Mouse (Mus musculus) Muller cell, postnatal 12 days (primary cell): ENCODE data around the gene Plch1.
A peak's percentile ranks its signal among the peaks of the same experiment; 100 is the strongest.

Source experiments
- DNase-seq: peaks from one replicate; pipeline ENCODE4 v3.0.0-alpha.2; 2015; ENCODE audit errors: inconsistent ontology term

The Plch1 gene

DNA sequence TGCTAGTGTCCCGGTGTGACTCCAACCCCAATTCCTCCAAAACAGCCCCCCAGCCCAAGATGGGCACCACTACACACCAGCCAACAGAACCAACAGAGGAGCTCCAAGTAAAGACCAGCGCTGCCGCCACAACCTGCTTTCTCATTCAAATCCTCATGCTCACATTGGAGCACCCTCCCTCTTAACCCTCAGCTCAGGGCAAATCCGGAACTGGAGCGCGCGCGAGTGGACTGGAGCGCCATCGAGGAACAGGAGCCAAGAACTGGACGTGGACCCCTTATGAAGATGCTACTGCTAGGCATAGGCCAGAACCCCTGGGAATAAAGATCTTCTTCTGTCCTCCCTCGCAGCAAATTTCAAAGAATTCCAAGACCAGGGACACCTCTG, at the start of gene Plch1:
Plch1 (minus strand) TSS at position 164 of the 387 bp plus-strand sequence.
- peak; percentile 81 for DNase-seq

DNA sequence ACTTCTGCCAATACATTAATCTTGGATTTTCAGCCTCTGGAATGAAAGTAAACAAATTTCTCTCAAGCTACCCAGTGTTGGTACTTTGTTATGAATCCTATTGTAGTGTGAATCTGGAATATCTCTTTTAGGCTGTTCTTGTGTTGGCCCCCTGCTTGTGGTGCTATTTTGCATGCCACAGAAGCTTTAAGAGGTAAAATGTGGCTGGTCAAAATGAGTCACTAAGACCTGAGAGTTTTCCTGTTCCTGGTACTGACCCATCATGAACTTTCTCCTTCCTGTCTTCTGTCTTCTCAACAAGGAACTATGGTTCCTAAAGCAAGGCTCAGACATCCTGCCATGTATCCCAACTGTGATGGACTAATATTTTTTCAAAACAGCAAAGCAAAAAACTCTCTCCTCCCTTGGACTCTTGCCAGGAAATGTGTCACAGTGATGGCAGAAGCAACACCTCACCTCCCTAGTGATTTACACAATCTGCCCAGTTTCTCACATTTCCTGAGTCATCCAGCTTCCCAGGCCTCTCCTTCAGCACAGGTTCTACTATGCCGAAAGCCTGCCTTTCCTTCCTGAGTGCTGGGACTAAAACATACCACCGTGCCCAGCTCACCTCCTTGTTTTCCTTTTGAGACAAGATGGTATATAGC, 42.1 kb upstream of the Plch1 start:
- DNase-seq: no peak

DNA sequence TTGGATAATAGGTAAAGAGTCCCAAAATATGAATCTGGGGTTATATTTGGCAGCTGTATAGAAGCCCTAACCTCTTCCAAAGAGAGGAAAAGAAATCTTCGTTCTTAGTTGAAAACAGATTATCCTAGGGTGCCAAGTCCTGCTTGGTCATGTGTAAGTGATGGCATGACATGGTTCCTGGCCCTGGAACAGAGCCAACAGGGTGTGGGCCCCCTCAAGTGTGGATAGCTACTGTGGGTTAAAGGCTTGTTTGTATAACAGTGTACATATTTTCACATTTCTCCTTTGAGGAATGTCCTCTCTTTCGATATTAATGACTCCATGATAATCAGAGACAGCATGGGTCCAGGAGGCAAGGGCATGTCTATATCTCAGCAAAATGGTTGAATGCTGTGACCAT, 39.7 kb upstream of the Plch1 start:
- DNase-seq: no peak

DNA sequence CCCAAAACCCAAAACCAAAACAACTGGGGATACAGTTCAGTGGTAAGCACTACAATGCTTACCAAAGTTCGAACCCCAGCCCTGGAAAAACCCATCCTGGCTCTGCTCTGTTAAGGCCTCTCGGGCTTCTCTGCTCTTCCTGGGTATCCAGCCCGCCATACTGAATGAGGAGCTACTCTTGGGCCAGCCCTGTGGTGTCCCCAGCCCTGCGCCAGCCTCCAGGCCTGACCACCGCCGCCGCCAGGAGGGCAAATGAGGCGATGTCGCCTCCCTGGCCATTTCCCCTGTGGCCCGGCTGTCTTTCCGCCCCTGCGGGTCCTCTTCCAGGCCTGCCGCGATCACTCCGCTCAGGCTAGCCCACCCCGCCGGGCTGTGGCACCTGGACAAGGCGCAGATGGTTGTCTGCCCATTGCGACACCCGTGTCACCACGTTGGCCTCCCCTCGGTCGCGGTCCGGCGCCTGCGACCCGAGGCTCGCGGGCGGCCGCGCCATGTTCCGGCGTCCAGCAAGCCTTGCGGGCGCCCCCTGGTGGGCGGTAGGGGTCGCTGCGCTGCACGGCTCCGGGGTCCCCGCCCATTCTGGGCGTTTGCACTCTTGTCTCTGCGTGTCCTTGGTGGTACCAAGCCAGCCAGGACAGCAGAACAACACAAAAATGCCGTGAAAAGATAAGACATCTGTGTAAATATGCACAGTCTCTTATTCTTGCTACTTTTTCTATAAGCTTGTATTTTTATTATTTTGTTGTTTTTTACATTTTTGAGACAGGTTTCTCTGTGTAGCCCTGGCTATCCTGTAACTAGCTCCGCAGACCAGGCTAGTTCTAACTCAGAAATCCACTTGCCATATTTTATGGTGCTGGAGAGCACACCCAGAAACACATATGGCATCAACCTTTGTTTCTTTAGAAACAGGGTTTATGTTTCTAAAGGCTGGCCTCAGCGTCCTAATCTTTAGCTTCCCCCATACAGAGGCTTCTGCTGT, 29.9 kb upstream of the Plch1 start, which contains the start of gene E130311K13Rik:
E130311K13Rik (minus strand) TSS at position 595 of the 982 bp plus-strand sequence.
- DNase-seq: peak; percentile 94

DNA sequence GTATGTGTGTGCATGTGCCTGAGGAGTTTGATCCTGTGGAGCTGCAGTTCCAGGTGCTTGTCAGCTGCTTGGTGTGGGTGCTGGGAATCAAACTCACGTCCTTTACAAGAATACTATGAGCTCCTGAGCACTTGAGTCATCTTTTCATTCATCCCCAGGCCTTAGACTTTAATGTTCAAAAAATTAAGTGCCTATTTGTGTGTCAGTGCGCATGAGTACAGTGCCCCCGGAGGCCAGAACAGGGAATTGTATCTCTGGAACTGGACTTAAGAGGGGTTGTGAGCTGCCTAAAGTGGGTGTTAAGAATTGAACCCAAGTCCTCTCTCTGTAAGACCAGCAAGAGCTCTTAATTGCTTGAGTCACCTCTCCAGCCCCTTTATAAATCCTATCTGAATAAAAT, 20.4 kb upstream of the Plch1 start:
- no peak for DNase-seq

DNA sequence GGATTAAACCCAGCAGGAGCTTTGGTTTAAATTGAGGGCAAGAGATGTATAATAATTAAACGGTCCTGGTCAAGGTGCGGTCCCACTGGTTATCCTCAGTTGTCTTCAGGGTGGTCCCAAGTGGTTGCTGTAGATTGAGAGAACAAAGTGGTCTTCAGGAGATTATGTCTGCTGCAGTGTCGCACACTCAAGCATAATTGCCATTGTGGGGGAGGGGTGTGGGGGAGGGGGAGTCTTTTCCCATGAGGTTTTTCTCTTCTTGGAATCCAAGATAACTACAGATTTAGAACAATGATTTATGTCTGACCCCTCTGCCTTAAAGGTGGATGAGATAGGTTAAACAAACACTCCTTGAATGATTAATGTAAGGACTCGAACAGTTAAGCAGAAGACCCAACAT, 11.0 kb upstream of the Plch1 start:
- DNase-seq: no peak

DNA sequence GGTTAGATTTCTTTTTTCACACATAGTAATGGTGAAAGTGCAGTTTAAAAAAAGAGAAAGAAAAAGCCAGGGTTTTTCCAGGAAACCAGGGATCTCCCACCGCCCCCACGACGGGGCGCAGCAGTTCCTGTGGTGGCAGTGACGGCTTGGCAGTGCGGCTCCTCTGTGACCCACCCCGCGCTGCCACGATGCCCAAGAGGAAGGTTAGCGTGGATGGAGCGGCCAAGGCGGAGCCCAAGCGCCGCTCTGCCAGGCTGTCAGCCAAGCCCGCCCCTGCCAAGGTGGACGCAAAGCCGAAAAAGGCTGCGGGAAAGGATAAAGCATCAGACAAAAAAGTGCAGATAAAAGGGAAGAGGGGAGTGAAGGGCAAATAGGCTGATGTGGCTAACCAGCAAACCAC, 6.0 kb upstream of the Plch1 start:
- DNase-seq: peak; percentile 47

DNA sequence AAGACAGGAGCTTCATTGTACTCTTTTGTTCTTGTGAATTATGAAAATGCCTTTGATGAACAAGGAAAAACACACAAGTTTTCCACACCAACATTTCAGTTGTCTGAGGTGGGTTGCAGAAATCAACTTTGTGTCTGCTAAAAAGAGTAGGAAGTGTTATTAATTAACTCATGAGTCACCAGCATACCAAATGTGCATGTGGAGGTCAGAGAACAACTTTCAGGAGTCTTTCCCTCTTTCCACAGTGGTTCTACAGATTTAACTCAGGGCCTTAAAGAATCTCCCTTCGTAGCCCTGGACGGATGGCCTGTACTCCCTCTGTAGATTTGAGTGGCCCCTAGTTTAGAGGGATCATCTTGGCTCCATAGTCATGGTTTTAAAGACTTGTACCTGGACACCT, 4.9 kb upstream of the Plch1 start:
- DNase-seq: no peak

DNA sequence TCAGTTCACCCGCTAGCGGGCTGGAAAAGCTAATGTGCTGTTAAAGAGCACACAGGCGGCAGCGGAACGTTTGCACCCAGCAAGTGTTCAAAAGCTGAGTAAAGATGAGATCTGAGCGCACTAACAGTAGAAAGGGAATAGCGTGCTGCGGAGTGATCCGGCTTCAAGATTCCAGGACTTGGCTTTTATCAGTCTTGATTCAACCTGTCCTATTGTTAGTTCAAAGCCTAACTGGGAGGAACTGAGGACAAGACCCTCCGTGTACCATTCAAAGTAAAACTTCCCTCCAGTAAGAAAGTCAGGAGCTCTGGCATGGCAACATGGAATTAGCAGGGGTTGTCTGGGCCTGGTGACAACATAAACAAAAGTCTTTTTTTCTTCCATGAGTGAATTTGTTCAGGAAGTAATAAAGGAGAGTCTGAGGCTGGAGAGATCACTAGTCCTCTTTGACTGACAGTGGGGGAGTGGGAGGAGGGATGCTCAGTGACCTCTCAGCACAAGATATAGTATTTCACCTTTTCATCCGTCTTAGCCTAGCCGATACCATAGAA, 824 bp upstream of the Plch1 start:
- DNase-seq: peak; percentile 36

DNA sequence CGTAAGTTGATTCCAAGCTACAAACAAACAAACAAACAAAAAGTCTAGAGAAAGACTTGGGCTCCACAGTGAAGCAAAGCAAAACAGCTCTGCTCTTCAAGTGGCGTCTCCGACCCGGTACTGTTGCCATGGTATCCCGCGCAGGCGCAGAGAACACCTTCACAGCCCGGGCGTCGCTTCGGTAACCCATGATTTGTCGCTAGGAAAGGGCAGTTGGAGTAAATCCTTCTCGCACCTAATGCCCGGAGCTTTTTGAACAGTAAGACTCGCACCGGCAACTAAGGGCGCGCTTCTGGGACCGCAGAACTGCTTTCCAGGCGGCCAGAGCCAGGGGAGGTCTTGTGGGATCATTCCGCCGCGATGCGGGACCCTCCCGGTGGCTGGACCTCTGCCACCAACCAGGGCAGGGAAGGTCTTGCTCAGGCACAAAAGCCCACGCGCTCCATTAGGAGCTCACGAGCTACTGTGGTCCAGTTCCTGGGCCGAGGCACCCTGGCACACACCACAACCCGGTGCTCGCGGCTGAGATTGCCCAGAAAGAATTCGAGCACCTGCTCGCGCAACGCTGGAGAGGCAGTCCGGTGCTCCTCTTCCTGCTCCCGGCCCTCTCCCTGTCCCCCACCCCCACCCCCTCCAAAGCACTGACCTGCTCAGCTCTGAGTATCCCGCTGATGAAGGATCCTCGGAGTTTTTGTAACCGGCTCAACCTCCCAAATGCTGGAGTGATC, 527 bp downstream of the Plch1 start:
- peak; percentile 82 for DNase-seq

DNA sequence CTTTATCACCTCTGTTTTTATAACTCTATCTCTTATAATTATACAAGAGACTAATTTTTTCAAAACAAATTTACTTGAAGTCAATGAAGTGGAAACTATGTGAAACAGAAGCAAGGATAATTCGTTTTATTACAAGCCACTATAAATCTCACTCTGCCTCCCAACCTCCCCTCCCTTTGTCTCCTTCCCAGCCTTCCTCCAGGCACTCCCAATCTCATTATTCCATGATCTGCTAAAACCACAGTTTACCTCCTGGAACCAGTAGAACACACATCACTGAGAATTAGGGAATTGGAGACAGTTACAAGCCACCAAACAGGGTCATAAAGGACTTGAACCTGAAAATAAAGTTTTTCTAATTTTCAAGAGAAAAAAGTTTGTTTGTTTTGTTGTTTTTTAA, 2.1 kb downstream of the Plch1 start:
- no peak for DNase-seq

DNA sequence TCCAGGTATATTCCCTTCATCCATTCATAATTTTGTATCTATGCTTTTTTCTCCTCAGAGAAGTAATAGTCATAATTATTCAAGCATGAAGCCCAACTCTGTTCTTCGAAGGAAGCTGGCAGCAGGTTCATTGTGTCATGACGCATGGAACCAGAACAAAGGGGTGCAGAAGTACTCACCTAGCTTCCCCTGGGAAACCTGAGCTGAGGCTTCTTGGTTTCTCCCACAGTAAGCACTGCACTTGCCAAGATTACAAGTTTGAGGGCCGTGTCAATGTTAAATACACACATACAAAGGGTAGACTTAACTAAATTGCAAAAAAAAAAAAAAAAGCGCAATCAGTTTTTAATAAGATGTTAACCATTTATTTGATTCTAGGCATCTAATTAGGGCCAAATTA, 3.0 kb downstream of the Plch1 start:
- no peak for DNase-seq

DNA sequence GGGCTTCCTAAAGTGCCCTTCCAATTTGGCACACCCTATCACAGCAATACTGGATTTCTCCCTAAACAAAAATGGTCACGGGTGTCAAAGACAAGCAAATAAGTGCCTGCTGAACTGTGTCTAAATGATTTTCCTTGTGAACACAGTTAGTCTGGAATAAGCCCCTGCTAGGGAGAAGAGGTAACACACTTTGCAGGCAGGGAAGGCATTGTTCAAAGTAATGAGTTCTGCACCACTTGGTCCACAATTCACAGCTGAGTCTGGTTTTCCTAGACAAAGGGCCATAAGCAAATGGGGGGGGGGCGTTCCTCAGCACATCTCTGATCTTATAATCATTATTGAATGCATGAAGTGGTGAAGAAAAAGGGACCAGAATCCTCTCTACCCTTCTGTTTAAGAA, 3.5 kb downstream of the Plch1 start:
- DNase-seq: no peak

DNA sequence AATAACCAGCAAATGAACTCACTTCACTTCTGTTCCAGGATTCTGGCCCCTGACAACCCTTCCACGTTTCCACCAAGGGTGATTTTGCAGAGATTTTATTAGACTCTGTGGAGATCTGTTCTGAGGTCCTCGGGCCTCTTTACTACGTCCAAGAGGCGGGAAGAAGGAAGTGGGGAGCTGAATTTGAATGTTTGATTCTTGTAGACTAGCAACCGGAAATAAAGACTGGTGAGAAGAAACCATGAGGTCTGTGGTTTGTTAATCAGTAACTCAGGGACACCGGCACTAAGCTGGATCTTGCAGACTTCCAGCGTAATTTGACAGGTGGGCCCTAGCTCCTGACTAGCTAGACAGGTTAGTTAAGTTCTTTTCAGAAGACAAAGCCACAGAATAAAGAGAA, 5.6 kb downstream of the Plch1 start:
- DNase-seq: no peak

DNA sequence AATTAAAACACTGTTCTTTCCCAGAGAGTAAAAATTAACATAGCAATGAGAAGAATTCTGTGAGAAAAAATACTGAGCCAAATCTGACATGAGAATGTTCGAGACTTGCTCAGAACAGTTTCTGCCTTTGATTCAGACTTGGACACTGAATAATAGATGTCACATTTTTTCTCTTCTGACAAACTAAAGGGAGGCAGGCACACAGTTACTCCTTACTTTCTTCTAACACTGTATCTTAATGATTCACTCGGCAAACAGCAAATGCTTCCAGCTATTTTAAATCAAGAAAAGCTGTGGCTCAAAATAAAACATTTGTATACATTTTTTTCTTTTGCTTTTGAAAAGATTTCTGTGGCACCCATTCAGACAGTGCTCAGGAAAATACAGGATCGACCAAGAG, 7.1 kb downstream of the Plch1 start:
- no peak for DNase-seq

DNA sequence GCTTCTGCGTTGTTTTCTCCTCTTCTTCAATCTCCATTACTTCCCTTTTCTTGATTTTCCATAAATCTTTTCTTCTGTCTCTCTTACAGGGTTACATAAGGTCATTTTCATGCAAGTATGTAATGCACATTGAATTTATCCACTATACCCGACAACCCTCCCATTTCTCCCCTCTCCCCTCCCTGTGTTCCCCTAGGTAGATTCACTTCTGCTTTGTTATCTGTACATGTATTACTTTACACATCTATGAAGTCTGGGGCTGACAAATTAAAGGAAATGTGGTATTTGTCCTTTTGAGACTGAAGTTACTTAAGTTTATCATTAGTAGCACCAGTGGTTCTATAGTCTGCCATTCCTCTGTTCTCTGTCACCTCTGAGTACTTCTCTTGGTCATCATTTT, 18.2 kb downstream of the Plch1 start:
- DNase-seq: no peak

DNA sequence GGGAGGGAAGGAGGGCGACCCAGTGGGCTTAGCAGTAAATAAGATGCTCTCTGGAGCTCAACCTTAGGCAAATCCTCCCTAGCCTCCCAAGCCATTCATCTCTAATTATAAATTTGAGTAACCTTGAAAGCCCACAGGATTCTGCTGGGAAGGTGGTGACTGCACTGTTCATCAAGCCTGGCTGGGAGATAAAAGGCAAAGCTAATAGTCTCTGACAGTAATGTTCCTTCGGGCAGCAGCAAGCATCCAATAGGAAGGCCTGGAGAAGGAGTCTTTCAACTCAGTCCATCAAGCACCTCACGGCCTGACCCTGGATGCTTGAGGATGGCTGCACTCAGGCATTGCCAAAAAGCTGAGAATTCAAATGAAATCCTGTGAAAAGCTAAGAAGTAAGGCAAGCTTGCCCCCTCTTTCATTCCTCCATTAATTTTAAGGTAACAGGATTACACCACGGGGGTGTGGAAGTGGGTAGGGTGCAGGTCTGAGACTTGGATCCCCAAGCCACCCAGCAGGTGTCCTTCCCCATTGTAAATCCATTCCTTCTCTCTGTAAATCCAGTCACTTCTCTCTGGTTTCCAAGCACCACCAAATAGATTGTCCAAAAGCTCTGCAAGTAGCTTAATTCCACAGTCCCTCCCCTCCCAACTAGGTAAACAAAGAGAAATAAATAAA, 20.1 kb downstream of the Plch1 start:
- peak; percentile 67 for DNase-seq

DNA sequence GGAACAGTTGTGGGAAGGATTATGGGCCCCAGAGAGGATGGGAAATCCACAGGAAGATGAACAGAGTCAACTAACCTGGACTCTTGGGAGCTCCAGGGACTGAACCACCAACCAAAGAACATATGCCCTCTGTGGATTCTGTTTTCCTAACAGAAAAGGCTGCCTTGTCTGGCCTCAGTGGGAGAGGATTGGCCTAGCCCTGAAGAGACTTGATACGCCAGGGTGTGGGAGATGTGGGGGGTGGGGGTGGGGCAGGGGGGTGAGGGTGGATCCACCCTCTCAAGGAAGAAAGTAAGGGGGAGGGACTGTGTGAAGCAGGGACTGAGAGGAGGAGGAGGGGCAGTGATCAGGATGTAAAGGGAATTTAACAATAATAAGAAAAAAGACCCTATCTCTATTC, 26.5 kb downstream of the Plch1 start:
- DNase-seq: no peak

DNA sequence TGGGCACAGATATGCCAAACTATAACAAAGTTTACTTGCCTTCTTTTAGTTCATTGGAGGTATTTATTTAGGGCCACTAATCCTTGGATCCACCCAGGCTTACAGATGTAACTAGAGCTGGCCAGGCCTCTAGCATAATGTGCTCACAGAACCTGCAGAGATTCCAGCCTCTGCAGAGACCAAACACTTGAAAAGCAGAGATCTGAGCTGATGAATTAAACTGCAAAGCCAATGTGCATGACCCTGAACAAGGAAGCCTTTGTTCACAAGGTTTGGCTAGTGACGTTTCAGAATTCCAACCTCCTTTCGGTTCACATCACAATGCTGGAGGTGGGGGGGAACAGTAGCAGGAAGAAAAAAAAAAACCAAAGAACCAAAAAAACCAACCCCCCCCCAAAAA, 28.0 kb downstream of the Plch1 start:
- DNase-seq: peak; percentile 85

DNA sequence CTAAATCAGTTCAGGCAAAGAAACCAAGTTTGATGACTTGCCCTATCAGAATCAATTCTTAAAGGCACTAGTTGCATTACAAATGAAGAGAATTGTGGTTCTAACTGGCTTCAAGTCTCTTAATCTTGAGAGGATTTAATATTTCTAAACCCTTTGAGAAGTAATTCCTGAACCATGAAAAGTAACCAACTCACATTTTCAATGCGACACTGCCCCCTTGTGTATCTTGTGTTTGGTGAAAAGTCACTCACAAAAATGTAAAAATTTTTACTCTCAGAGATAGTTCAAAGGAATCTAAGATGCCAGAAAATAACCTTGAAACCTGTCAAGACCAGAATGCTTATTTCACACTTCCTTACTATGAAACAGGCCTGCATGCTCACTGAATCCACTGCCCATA, 31.0 kb downstream of the Plch1 start:
- DNase-seq: peak; percentile 43

DNA sequence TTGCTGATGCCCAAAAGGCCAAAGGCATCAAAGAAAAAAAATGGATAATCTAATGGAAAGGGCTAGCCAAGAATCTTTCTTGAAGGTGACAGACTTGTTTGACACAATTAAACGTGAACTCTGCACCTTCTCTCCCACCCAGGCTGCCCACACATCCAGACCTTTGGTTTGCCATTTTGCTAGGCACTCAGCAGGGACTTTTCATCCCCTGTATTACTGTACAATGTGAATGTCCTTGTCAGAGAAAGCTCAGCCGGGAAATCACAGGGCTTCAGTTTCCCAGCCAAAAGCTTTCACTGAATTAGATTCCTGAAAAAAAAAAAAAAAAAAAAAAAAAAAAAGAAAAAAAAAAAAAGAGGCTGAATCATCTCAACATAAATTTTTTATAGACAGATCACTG, 34.2 kb downstream of the Plch1 start:
- DNase-seq: peak; percentile 76

DNA sequence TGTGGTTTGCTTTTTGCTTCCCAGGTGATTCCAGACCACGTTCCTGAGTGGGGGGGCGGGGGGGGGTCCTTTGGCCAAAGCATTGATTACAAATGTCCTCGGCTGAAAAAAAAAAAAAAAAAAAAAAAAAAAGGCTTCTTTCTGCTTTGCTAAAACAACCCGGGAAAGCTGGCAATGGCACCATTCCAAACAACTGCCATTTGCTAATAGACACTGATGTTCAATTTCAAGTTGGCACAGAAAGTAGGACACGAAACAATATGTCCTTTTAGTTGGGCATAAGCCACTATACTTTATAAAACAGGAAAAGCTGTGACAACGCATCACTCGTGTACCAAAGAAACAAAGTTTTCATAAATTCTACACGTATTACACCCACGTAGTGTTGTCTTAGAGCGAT, 36.6 kb downstream of the Plch1 start:
- DNase-seq: no peak
